Comparison of ENCODE assay signal across 7 mouse cellular contexts in the genomic region with DNA sequence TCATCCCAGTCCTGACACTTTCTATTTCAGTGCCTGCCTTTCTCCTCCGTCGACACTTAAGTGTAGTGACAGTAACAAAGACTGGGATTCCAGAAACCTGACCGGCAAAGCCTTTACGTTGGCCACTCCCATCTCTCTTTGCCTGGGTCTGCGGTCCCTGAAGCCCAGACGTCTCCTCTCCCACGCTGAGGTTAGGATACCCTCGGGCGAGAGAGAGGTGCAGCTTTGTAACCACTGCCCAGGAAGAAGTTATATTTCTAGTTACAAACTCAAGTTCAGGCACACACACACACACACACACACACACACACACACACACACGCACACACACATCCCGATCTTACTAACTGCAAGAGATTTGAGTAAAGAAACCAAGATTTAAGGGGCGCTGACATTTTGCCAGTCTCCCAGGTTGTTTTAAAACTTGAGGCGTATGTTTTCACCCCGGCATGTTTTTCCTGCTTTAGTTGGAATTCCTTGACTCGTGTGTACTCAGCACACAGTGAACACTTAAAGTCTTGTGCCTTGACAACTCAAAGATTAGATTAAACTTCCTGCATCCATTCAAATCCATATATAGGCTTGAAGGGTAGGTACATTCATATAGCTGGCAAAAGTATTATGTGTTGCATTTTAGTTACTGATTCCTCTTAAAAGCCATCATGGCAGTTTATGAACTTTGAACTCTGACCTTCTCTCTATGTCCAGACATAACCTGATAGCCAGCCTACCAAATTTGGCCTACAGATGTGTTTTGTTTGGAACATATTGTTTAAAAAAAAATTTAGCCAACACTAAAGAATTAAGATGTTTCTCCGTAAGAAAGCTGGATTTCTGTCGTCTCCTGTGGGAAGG. TPM values are rescaled to one million over a fixed set of nuclear protein-coding genes. Genes with fewer than 3 reads are reported as not detected.
DNase-seq lines count a peak whose midpoint lies in the region; ATAC-seq and TF ChIP-seq lines count a peak whose summit lies in the region.

No protein-coding gene starts in this region.

- H3K4me2 ChIP-seq in embryonic facial prominence, embryonic 12.5 days (replicated peaks): peak overlapping the region; percentile 73
- H3K4me2 ChIP-seq in intestine, embryonic 14.5 days (ENCODE audit: low read length): peak overlapping the region; percentile 68
- H3K4me2 ChIP-seq in midbrain, postnatal 0 days (ENCODE audit: low read depth, low read length, poor library complexity, severe bottlenecking): peak overlapping the region; percentile 95

- no peaks in the 10 kb centered on the region for H3K9me3 ChIP-seq in embryonic facial prominence, embryonic 12.5 days
- H3K9me3 ChIP-seq in intestine, embryonic 14.5 days (ENCODE audit: control insufficient read depth, low read length): no peaks in the 10 kb centered on the region
- no peaks in the 10 kb centered on the region for H3K9me3 ChIP-seq in midbrain, postnatal 0 days (ENCODE audit: low read length)

- H3K4me1 ChIP-seq in lung, adult 2 months (ENCODE audit: control insufficient read depth, insufficient read depth, low read length): peaks cover 15% of the 10 kb centered on the region
- peaks cover 18% of the 10 kb centered on the region for H3K4me1 ChIP-seq in embryonic facial prominence, embryonic 12.5 days
- H3K4me1 ChIP-seq in intestine, embryonic 14.5 days (replicated peaks; ENCODE audit: control insufficient read depth, insufficient read depth, low read length): peaks cover 12% of the 10 kb centered on the region
- H3K4me1 ChIP-seq in midbrain, postnatal 0 days (ENCODE audit: insufficient read depth, low read length): no peaks in the 10 kb centered on the region

- no peak for DNase-seq in lung, adult 2 months
- DNase-seq in lung, postnatal 36 days: no peak
- no peak for DNase-seq in intestine, embryonic 14.5 days (ENCODE audit: low spot score)
- DNase-seq in midbrain, postnatal 0 days (ENCODE audit: low spot score): no peak
- no peak for DNase-seq in left cerebral cortex, postnatal 36 days (ENCODE audit: low spot score in 2 of 2)
- no peak for DNase-seq in testis, postnatal 10 days (ENCODE audit: low spot score)

- H3K4me3 ChIP-seq in lung, adult 2 months (replicated peaks; ENCODE audit: extremely low read depth, low read depth, low read length): peak overlapping the region; percentile 81
- H3K4me3 ChIP-seq in embryonic facial prominence, embryonic 12.5 days: peak overlapping the region; percentile 70
- peak overlapping the region; percentile 68 for H3K4me3 ChIP-seq in intestine, embryonic 14.5 days (ENCODE audit: low read depth, low read length)
- peak overlapping the region; percentile 65 for H3K4me3 ChIP-seq in midbrain, postnatal 0 days (ENCODE audit: low read depth, low read length)

- no peak for TF ChIP-seq POLR2A in lung, adult 2 months (IDR thresholded peaks at IDR 0.05; ENCODE audit: borderline replicate concordance, extremely low read depth, low read depth, low read length)

- 6% methylated on average over 17 of the region's 17 CpGs for WGBS in lung, adult 2 months
- 17% methylated on average over 17 of the region's 17 CpGs for WGBS in embryonic facial prominence, embryonic 12.5 days
- WGBS in intestine, embryonic 14.5 days: 14% methylated on average over 17 of the region's 17 CpGs
- WGBS in midbrain, postnatal 0 days: 31% methylated on average over 17 of the region's 17 CpGs

- H3K27me3 ChIP-seq in embryonic facial prominence, embryonic 12.5 days: no peaks in the 10 kb centered on the region
- no peaks in the 10 kb centered on the region for H3K27me3 ChIP-seq in intestine, embryonic 14.5 days (replicated peaks; ENCODE audit: control insufficient read depth, insufficient read depth, low read length)
- H3K27me3 ChIP-seq in midbrain, postnatal 0 days (ENCODE audit: insufficient read depth, low read length): no peaks in the 10 kb centered on the region

- no peak for TF ChIP-seq CTCF in lung, adult 2 months (IDR thresholded peaks at IDR 0.05; ENCODE audit: insufficient read depth, low read length)
- no peak for TF ChIP-seq CTCF in midbrain, postnatal 0 days (IDR thresholded peaks at IDR 0.05)

- peak; percentile 59; the same call in 1 of the 2 replicates for ATAC-seq in embryonic facial prominence, embryonic 12.5 days (ENCODE audit: insufficient number of reproducible peaks, insufficient read depth, low FRiP score, low TSS enrichment)
- ATAC-seq in intestine, embryonic 14.5 days (replicated peaks; ENCODE audit: low FRiP score, low TSS enrichment, low read depth): peak; percentile 56
- 0 out of 2 replicates have a peak, but pooled peaks have one; percentile 10 for ATAC-seq in midbrain, postnatal 0 days (ENCODE audit: low FRiP score)

- intact Hi-C loops in left cerebral cortex, postnatal 36 days (cut with DNase I): no loop called here

- H3K36me3 ChIP-seq in embryonic facial prominence, embryonic 12.5 days: no peaks in the 10 kb centered on the region
- H3K36me3 ChIP-seq in intestine, embryonic 14.5 days (ENCODE audit: control insufficient read depth, insufficient read depth, low read length): no peaks in the 10 kb centered on the region
- no peaks in the 10 kb centered on the region for H3K36me3 ChIP-seq in midbrain, postnatal 0 days (ENCODE audit: insufficient read depth, low read length)

- peak overlapping the region; percentile 78 for H3K9ac ChIP-seq in embryonic facial prominence, embryonic 12.5 days
- H3K9ac ChIP-seq in intestine, embryonic 14.5 days (ENCODE audit: low read length): peak overlapping the region; percentile 72
- peak overlapping the region; percentile 62 for H3K9ac ChIP-seq in midbrain, postnatal 0 days (replicated peaks; ENCODE audit: low read length, poor library complexity, severe bottlenecking)

- peak overlapping the region; percentile 94 for H3K27ac ChIP-seq in embryonic facial prominence, embryonic 12.5 days
- H3K27ac ChIP-seq in intestine, embryonic 14.5 days (ENCODE audit: low read depth): peak overlapping the region; percentile 93
- no peak overlapping the region for H3K27ac ChIP-seq in midbrain, postnatal 0 days (ENCODE audit: low read depth, low read length)

RNA-seq across cellular contexts. Expression of gene Arhgap31, which starts 0.6 kb away (rescaled TPM):
- 43.9 and 46.8 TPM in 2 replicates for polyA plus RNA-seq in lung, adult 2 months (2012; rRNA removed)
- 14.3 and 16.5 TPM in 2 replicates for polyA plus RNA-seq in embryonic facial prominence, embryonic 12.5 days (2016; fragmentation: Nextera tagmentation; extraction: Ambion mirVana)
- 10.9 and 11.7 TPM in 2 replicates for polyA plus RNA-seq in intestine, embryonic 14.5 days (2014; fragmentation: Nextera tagmentation; extraction: Ambion mirVana)
- 10.0 and 10.5 TPM in 2 replicates for total RNA-seq in midbrain, postnatal 0 days (2014; rRNA removed)
- polyA plus RNA-seq in midbrain, postnatal 0 days (2015; fragmentation: Nextera tagmentation; extraction: Ambion mirVana): 2.9 and 3.2 TPM in 2 replicates
- total RNA-seq in left cerebral cortex, postnatal 36 days (2021): 10 to 100 TPM; 15.9 to 21.5 TPM

RNA-seq across cellular contexts. Expression of gene B4galt4, which starts 28.4 kb away (rescaled TPM):
- 18.0 and 21.4 TPM in 2 replicates for polyA plus RNA-seq in lung, adult 2 months (2012; rRNA removed)
- 30.5 and 32.2 TPM in 2 replicates for polyA plus RNA-seq in embryonic facial prominence, embryonic 12.5 days (2016; fragmentation: Nextera tagmentation; extraction: Ambion mirVana)
- 30.6 and 34.4 TPM in 2 replicates for polyA plus RNA-seq in intestine, embryonic 14.5 days (2014; fragmentation: Nextera tagmentation; extraction: Ambion mirVana)
- 30.6 and 30.9 TPM in 2 replicates for total RNA-seq in midbrain, postnatal 0 days (2014; rRNA removed)
- polyA plus RNA-seq in midbrain, postnatal 0 days (2015; fragmentation: Nextera tagmentation; extraction: Ambion mirVana): 26.5 and 28.1 TPM in 2 replicates
- total RNA-seq in left cerebral cortex, postnatal 36 days (2021): 10 to 100 TPM; 19.9 to 22.9 TPM
